Mouse (Mus musculus): Measurements from ENCODE around the gene Smc5.

GRCm38 (mm10) chr19:23211325-23211724 lies 62.4 kb downstream of the Smc5 start:
- TF ChIP-seq CTCF (conservative IDR thresholded peaks at IDR 0.05; ENCODE audit: low read length) (no peak), POU5F1 (IDR thresholded peaks at IDR 0.05; ENCODE audit: borderline replicate concordance, low read length) (no peak), NANOG (IDR thresholded peaks at IDR 0.05; ENCODE audit: borderline replicate concordance, low read length) (no peak)
